Mouse (Mus musculus): ENCODE measurements around the gene Rnf8.
"Not testable (repeated sequence)": the region's sequence is repeated elsewhere in the genome, so short reads cannot be mapped to it uniquely, and the experiment has no call there.

Rnf8 gene

DNA sequence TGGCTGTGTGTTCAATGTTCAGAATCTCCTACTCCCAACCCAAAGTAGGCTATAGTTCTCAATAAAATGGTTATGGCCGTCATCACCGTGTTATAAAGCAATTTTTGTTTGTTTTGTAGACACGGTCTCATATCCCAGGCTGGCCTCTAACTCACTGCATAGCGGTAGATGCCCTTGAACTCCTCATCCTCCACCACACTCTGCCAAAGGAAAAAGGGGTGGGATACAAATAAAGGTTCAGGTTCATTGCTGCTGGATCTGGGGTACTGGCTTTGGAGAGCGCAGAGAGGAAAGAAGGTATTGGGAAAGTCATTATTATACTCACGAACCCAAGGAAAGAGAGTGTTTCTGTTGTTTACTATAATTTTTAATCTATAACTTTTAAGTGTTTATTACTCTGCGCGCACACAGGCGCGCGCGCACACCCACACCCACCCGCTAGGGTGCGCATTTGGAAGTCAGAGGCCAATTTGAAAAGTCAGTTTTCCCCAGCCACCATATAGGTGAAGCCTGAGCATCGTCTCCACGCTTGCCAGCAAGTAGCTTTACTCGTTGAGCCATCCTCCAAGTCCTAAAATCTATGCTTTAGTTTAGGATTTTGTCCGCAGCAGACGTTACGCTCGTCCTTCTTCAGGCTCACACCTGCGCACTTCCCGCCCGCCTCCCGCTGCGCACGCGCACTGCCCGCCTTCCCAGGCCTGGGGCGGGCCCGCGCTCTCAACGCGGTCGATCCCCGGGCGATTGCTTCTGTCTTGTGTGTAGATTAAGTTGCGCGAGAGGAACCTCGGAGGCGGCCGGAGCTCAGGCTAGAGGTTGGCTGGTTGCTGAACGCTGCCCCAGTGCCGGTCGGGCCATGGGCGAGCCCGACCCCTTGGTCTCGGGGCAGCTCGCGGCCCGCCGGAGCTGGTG is at the start of gene Rnf8, which contains the start of gene Gm28043:
Rnf8 (plus strand) TSS at position 676 of the 909 bp plus-strand sequence.
Gm28043 (plus strand) TSS at position 762 of the 909 bp plus-strand sequence.
- DNase-seq (ENCODE audit: low spot score) = peak; percentile 95

DNA sequence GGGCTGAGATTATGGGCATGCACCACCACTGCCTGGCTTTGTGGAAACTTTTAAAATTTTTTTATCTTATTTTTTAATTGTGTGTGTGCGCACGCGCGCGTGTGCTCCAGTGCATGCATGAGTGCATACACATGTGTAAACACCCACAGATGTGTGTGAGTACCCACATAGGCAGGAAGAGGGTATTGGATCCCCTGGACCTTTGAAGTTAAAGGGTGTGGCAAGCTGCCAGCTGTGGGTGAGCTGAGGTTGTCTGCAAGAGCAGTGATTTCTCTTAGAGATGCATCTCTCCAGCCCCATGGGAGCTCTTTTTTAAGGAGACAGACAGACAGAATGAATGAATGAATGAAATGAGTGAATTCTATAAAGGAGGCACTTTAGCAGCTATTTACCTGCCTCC is 49.1 kb upstream of the Rnf8 start:
- no peak for DNase-seq (ENCODE audit: low spot score)

DNA sequence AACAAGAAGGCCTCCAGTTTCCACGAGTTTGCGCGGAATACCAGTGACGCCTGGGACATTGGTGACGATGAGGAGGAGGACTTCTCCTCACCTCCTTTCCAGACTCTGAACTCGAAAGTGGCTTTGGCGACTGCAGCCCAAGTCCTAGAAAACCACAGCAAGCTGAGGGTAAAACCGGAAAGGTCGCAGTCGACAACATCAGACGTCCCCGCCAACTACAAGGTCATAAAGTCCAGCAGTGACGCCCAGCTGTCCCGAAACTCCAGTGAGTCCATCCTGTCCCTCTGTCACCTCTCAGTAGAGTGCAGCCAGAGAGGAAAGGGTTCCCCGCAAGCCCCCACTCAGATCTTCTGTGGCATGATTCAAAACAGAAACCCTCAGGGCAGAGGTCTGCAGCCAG is 46.2 kb upstream of the Rnf8 start:
- DNase-seq (ENCODE audit: low spot score) = no peak

DNA sequence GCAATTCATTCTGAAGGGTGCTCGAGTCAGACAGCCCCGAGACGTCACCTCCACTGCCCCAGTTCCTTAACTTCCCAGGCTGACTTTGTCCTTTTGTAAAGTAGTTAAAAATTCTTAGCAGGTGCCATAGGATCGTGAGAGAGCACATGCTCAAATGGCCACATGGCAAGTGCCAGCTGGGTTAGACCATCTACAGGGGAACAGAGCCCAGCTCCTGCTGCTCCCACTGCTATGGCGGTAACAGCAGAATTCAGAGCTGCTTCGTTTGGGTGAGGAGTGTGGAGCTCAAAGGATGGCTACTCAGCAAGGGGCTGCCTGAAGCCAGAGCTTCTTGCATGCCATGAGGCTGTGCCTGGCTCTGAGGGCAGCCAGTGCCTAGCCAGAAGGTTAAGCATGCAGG is 44.8 kb upstream of the Rnf8 start:
- DNase-seq (ENCODE audit: low spot score) = no peak

DNA sequence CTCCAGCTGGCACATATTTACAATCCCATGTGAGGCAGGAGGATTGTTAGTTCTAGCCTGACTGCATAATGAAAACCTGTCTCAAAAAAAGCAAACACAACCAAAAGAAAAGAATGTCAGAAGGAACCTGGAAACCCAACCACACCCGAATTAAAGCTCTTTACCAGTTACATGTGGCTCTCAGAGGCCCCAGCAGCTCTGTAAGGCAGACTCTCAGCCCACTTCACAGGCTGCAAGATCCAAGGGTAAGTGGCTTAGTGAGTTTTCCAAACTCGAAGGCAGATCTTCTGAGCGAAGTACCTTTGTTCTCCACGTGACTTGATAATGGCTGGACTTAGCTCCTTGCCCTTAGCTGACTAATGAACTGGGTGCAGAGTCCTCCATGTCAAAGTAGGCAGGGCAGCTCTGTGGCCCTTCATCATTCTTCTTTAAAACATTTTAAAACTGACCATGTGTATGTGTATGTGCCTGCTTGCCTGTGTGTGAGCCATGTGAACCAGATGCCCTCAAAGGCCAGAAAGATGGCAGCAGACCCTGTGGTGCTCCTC is 34.9 kb upstream of the Rnf8 start:
- no peak for DNase-seq (ENCODE audit: low spot score)

DNA sequence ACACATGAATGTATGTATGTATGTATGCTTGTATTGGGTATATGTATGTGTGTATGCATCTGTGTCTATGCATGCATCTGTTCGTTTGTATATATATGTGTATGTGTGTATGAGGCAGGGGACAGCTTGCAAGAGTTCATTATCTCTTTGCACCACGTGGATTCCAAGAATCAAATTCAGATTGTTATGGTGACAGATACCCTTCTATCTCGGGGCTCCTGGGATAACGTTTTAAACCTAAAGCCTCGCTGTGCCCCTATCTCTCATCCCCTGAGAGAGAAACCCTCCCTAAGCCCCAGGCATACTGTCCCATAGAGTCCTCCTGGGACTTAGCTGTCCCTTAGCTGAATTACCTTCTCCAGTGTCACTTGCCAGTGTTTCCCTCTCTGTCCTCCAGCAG is 31.0 kb upstream of the Rnf8 start:
- no peak for DNase-seq (ENCODE audit: low spot score)

DNA sequence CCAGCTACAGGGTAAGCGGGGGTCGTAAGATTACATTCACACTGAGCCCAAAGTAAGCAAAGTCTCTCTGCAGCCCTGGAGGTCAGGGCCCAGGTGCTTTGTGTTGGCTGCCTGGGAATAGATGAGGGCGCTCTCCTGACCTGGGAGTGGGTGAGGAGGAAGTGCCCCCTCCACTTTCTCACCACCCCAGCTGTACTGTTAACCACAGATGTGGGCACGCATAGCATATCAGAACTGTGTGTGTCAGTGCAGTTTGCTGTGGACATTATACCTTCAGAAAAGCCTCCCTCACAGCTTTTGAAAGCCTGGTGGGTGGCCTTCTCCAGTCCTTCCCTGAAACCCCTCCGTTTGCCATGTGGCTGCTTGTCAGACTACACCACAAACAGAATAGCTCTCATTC is 30.3 kb upstream of the Rnf8 start:
- no peak for DNase-seq (ENCODE audit: low spot score)

DNA sequence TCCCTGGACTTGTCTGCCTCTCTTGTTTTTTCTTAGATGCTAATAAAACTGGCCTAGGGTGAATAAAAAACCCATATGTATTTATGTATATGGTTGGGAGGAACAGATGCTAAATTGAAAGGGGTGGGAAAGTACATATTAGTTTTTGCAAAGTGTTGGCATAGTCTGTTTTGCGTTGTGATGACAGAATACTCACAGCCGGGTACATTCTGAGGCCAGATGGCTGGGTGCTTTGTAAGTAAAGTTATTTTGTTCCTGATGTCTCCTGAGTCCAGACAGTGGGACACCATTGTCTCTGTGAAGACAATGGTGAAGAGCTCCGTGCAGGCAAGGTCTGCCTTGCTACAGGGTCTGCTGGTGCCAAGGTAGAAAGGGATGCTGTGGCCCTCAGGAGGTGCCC is 29.9 kb upstream of the Rnf8 start:
- DNase-seq (ENCODE audit: low spot score) = no peak

DNA sequence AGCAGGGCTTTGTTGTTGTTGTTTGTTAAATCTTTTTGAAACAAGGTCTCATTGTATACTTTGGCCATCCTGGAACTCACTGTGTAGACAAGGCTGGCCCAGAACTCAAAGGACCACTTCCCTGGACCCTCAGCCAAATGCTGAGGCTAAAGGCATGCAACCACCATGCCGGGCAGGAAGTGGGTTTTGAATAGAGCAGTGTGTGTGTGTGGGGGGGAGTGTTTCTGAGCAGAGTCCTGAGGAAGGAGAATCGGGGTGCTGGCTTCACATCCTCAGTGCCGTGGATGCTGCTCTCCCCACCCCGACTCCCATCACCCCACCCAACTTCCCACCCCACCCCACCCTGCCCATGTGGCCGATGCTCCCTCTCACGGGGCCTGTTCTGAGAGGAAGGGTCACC is 29.1 kb upstream of the Rnf8 start:
- DNase-seq (ENCODE audit: low spot score) = no peak

DNA sequence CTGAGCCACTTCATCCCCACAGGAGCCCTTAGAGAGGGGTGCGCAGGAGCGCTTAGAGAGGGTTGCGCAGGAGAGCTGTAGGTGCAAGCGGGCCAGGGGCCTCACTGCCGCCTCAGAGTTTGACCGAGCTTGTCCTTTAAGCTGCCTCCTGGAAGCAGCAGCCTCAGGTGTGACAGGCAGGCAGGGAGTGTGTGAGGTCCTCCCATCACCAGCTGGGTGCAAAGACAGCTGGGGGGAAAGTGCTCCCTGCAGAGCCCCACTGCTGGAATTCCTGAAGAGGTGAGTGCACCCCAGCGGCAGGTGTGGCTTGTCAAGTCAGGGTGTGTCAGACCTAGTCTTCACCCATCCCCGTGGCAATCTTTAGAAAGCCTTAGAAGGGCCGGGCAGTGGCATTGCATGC is 27.7 kb upstream of the Rnf8 start:
- no peak for DNase-seq (ENCODE audit: low spot score)

DNA sequence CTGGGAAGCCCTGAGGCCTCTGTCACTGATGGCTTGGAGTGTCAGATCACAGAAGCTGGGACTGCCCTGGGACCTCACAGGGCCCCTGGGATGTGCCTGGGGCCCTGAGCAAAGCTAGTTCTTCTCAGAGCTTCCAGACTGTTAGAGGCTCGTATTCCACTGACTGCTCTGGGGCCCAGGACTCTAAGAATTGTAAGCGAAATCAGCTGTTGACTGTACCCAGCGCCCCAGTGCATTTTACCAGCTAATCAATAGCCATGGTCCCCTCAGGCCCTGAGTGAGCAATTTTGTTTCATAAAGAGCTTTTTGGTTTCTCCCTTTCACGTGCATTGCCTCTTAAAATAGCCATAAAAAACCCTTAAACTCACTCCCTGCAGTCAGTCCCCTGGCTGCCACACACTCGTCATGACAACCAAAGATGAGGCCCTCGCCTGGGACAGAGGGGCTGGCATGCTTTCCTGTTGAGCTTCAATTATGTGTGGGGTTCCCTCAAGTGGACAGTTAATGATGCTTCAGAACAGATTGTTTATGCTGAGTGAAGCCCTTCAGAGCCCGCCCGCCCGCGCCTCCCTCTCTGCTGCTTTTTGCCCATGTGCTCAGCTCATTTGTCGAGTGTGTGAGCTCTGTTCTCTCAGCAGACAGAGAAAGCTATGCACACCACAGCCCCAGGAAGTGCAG is 25.2 kb upstream of the Rnf8 start:
- no peak for DNase-seq (ENCODE audit: low spot score)

DNA sequence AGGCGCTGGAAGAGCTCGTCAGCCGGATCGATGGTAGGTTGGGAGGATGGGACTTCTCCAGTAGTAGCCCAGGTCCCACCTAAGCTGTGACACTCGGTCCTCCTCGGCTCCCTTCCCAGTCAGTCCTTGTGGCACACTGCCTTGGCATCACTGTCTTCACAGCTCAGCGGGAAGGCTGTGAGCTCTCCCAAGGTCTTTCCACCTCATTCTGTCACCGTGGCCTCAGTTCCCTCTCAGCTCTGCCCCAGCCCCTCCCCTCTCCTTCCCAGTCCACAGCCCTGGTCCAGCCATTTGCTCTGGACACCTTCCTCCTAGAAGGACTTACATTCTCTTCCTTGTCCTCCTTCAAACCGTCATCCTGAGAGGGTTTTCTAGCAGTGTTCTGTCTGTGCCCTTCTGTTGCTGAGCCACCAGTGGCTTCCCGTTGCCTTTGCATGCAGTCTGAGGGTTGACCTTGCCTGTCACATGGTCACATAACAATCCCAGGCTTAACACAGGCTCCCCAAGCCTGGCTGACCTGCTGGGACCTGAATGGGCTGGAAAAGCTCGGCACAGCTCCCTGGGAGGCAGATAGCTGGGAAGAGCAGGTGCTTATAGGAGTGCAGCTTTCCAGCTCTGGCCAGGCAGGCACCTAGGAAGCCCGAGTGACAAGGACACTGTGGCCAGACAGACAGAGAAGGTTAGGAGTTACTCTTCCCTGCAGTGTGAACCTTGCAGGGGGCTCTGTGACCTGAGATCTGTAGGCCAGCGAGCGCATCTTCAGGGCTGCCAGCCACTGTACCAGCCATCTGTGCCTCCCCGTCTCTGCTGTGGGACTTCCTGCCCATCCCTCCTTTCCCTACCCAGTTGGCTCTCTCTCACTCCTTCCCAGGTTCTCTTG is 18.5 kb upstream of the Rnf8 start:
- DNase-seq (ENCODE audit: low spot score) = no peak

DNA sequence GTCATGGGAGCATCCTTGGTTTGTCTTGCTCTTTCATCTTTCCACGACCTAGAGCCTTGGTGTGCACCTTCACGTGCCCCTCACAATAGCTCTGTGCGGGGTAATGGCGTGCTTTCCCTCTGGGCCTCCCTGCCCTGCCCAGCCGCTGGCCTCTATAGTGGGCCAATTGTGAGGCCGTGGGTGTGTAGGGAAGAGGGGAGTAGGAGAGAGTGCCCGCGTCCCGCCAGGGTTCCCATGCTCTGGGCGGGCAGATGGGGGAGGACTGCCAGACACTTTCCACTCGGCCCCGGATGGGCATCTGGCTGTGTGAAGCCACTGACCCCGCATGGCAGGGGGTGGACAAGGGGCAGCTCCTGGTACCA is 17.8 kb upstream of the Rnf8 start:
- no peak for DNase-seq (ENCODE audit: low spot score)

DNA sequence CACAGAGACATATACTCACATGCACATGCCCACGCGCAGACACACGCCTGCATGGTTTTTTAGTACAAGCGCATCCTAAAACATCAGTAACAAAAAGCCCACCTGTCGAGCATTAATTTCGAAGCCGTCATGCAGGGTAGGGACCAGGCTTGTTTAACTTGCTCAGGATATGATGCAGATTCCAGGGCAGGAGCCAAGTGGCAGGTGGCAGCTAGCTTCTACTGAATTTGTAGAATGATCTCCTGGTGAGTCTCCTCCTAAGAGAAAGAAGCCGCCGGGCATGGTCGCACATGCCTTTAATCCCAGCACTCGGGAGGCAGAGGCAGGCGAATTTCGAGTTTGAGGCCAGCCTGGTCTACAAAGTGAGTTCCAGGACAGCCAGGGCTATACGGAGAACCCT is 15.5 kb upstream of the Rnf8 start:
- no peak for DNase-seq (ENCODE audit: low spot score)

DNA sequence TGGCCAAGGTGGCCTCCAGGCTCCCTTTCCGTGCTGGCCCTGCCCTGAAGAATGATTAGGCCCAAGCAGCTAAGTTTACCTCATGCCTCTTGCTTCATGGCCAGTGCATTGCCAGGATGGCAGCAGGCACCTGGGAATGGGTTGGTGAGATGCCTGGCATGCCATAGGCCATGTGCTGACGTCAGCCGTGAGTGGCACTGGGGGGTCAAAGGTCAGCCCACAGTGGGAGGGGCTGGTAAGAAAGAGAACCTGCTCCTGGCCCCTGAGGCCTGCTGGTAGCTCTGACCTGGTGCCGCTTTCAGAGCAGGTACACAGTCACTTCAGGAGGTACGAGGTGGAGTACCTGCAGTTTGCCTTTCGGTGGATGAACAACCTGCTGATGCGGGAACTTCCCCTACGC is 15.1 kb upstream of the Rnf8 start:
- no peak for DNase-seq (ENCODE audit: low spot score)

DNA sequence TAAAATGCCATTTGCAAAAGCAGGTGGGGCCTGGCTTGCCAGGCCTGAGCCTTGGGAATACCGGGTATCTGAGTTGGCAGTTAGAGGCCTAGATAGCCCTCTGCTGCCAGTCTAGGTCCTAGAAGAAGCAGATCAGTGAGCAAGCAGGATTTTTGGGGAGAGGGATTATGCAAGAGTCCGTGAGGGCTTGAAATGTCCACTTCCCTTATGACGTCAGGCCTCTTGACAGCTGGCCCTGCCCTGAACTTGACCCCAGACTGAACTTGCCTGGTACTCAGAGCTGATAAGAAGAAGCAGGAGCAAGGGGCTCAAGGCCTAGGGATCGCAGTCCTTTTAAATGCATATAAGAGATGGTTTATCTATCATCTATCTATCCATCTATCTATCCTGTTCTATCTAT is 13.2 kb upstream of the Rnf8 start:
- no peak for DNase-seq (ENCODE audit: low spot score)

DNA sequence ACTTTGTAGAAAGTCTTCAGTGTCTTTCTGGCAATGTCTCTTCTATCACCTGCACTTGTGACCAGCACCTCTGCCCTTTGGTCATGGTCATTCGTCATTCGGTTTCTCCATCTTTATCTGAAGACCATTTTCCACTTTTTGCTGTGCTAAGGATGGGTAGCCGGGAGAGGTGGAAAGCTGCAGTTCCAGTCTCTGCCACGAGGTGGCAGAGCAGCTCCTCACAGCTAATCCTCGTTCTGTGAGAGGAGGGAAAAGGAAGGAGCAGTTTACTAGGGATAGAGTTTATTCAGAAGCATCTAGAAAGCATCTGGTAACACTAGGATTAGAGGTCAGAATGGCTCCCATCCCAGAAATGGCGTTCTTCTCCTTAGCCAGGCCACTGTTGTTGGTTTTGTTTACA is 11.3 kb upstream of the Rnf8 start:
- peak; percentile 78 for DNase-seq (ENCODE audit: low spot score)

DNA sequence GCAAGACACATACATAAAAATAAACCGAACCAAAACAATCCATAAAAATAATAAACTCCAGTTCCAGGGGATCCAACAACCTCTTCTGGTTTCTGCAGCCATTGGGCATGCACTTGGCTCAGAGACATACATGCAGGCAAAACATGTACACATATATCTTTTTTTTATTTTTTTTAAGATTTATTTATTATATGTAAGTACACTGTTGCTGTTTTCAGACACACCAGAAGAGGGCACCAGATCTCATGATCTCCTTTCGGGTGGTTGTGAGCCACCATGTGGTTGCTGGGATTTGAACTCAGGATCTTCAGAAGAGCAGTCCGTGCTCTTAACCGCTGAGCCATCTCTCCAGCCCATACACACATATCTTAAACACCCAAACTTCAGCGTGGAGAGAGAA is 1.1 kb upstream of the Rnf8 start:
- not testable (repeated sequence) for DNase-seq (ENCODE audit: low spot score)

DNA sequence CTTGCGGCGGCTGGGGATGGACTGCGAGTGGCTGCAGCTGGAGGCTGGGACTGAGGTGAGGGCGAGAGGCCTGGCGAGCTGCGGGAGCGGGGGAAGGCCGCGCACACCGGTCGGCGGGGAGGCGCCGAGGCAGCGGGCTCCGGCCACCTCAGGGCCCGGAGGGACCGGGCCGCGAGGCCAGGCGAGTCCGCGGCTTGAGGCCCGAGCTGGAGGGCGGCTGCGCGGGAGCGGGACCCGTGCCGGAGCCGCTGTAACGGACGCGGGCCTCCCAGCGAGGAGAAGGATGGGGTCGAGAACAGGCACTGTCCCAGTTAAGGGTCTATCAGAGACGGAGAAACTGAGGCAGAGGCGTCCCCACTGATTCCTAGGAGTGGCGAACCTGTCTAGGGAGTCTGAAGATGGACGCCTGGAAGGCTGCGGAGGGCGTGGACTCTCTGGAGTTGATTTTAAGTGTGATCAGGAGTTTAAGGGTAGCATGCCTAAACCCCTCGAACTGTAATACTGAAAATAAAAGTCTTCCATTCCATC is 498 bp downstream of the Rnf8 start:
- no peak for DNase-seq (ENCODE audit: low spot score)

DNA sequence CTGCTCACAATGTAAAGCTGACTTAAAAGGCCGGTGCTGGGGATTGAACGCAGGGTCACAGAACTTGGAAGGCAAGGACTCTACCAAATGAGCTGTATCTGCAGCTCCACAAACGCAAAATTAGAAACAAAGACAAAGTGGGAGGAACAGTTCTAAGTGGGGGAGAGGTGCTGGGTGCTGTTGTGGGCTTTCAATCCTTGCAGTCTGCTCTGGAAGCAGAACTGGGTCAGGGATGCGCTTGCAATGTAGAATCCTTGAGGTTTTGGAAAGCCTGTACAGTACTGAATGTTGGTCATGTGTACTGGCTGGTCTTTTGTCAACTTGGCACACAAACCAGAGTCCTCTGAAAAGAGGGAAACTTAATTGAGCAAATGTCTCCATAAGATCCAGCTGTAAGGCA is 1.0 kb downstream of the Rnf8 start:
- no peak for DNase-seq (ENCODE audit: low spot score)

DNA sequence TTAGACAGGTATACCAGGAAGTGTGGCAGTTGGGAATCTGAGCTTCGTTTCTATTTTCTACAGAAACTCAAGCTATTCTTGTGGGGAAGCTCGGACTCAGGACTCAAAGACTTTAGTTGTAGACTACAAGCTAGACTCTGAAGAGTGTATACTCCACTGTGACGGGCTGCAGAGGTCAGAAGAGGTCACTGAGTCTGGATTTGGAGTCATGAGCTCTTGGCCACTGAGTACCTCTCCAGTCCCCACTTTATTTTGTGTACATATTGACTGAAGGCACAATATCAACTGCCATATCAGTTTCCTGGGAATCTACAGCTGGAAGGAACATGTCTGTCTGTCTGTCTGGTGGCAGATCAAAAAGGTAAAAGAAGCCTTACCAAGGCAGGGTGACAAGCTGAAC is 4.6 kb downstream of the Rnf8 start:
- no peak for DNase-seq (ENCODE audit: low spot score)

DNA sequence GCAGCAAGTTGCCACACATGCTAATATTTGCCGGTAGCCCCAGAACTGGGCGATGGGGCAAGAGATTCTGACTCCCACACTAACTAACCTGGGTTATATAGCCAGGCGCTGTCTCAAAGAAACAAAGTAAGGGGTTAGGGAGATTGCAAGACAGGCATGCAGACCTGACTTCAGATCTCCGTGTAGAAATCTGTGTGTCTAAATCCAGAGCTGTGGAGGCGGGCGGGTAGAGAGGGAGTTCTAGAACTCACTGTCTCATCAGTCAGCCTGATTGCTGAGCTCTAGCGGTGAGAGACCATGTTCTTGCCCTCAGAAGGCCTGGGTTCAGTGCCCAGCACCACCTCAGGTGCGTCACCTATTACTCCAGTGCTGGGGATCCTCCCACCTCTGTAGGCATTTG is 8.9 kb downstream of the Rnf8 start:
- DNase-seq (ENCODE audit: low spot score) = no peak
